Mouse (Mus musculus) hindbrain, embryonic 12.5 days (tissue): Measurements from ENCODE around the gene Tspyl1. TPM values are rescaled to one million over a fixed set of nuclear protein-coding genes. Genes with fewer than 3 reads are reported as not detected.
"Not testable (repeated sequence)": the region's sequence is repeated elsewhere in the genome, so short reads cannot be mapped to it uniquely, and the experiment has no call there.

Experiments used
- ATAC-seq: fragments of 200-750 bp; cut with Nextera tagmentation; 2 replicates; pipeline ENCODE4 v1.8.0; 2017; ENCODE audit warnings: moderate TSS enrichment; ENCODE audit not compliant: low FRiP score
- H3K27ac ChIP-seq: fragments of 300-500 bp; sonication (generic); 2 replicates; pipeline ENCODE4 v1.5.1; 2016; ENCODE audit warnings: mild to moderate bottlenecking
- H3K27me3 ChIP-seq: fragments of 300-500 bp; sonication (generic); 2 replicates; pipeline ENCODE4 v1.6.1; 2016; ENCODE audit warnings: mild to moderate bottlenecking
- H3K36me3 ChIP-seq: fragments of 300-500 bp; sonication (generic); 2 replicates; pipeline ENCODE4 v1.6.1; 2016; ENCODE audit warnings: mild to moderate bottlenecking
- H3K4me1 ChIP-seq: fragments of 300-500 bp; sonication (generic); 2 replicates; pipeline ENCODE4 v1.6.1; 2016
- H3K4me2 ChIP-seq: fragments of 300-500 bp; sonication (generic); replicated peaks from 2 replicates; pipeline ENCODE4 v1.6.1; 2016; ENCODE audit warnings: mild to moderate bottlenecking
- H3K4me3 ChIP-seq: fragments of 300-500 bp; sonication (generic); 2 replicates; pipeline ENCODE4 v1.5.1; 2016; ENCODE audit warnings: mild to moderate bottlenecking
- H3K9ac ChIP-seq: fragments of 300-500 bp; sonication (generic); 2 replicates; pipeline ENCODE4 v1.6.1; 2016; ENCODE audit warnings: mild to moderate bottlenecking, moderate library complexity
- H3K9me3 ChIP-seq: fragments of 300-500 bp; sonication (generic); replicated peaks from 2 replicates; pipeline ENCODE4 v1.6.1; 2016; ENCODE audit warnings: mild to moderate bottlenecking
- WGBS: fragments of 180-500 bp; shearing (Covaris S2); methylation state at CpG from one replicate; pipeline ENCODE4 v1.1.7; 2016; 5-methylcytosine and 5-hydroxymethylcytosine counted together
- polyA plus RNA-seq: library from polyadenylated mRNA; unstranded; fragments of >200 nt; fragmentation: Nextera tagmentation; extraction: Ambion mirVana; gene quantifications from 2 replicates; pipeline ENCODE4 v1.2.1, GENCODE M21; 2016

Gene Tspyl1
- 129 and 140 TPM in 2 replicates for polyA plus RNA-seq

- peak within 1 kb of the TSS; percentile 73 for H3K4me2 ChIP-seq
These were observed at the start of gene Tspyl1 for GRCm38 (mm10) chr10:34281962-34282388. TSS of gene Tspyl1 (plus strand) at chr10:34282190.

DNA sequence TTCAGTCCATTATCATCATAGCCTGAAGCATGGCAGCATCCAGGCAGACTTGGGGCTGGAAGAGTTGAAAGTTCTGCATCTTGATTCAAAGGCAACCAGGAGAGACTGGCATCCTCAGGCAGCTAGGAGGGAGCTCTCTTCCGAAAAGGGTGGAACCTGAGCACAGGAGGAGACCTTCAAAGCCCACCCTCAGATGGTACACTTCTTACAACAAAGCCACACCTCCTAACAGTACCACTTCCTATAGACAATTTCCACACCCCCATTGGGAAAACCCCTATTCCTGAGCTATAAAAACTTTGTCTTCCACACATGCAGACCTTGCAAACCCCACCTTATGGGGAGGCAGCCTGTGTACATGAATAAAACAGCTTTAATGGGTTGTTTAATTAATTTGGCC lies 48.6 kb upstream of the Tspyl1 start:
- no peak for ATAC-seq
- H3K4me2 ChIP-seq, result no peak overlapping the region
- WGBS, result 76% methylated on average over 1 of the region's 1 CpGs
- no peaks in the 10 kb centered on the region for H3K27me3 ChIP-seq
- no peaks in the 10 kb centered on the region for H3K4me1 ChIP-seq
- no peak overlapping the region for H3K9ac ChIP-seq
- H3K4me3 ChIP-seq, result no peak overlapping the region
- no peaks in the 10 kb centered on the region for H3K9me3 ChIP-seq
- no peaks in the 10 kb centered on the region for H3K36me3 ChIP-seq
- H3K27ac ChIP-seq, result no peak overlapping the region

More at GRCm38 (mm10) chr10:34281962-34282388, at the start of gene Tspyl1:
- Histone ChIP-seq H3K36me3 (0 out of 2 replicates have a peak, but pooled peaks cover under 1% of the 10 kb centered on the region), H3K27me3 (no peaks in the 10 kb centered on the region), H3K4me1 (peaks cover 18% of the 10 kb centered on the region), H3K4me3 (peak within 1 kb of the TSS; percentile 98), H3K9ac (peak within 1 kb of the TSS; percentile 94), H3K9me3 (no peaks in the 10 kb centered on the region), H3K27ac (peak within 1 kb of the TSS; percentile 90)
- under 1% methylated on average over 38 of the region's 38 CpGs for WGBS
- peak; percentile 97 for ATAC-seq

- no peaks in the 10 kb centered on the region for H3K36me3 ChIP-seq
- no peak overlapping the region for H3K9ac ChIP-seq
- H3K9me3 ChIP-seq, result no peaks in the 10 kb centered on the region
- no peak overlapping the region for H3K4me2 ChIP-seq
- H3K4me1 ChIP-seq, result no peaks in the 10 kb centered on the region
- 23% methylated on average over 2 of the region's 2 CpGs for WGBS
- no peak for ATAC-seq
- H3K27me3 ChIP-seq, result no peaks in the 10 kb centered on the region
- no peak overlapping the region for H3K27ac ChIP-seq
- no peak overlapping the region for H3K4me3 ChIP-seq
These were observed 47.9 kb upstream of the Tspyl1 start for GRCm38 (mm10) chr10:34233931-34234745.

- Histone ChIP-seq H3K27me3 (no peaks in the 10 kb centered on the region), H3K4me2 (no peak overlapping the region), H3K36me3 (no peaks in the 10 kb centered on the region), H3K4me1 (no peaks in the 10 kb centered on the region), H3K27ac (no peak overlapping the region), H3K9me3 (no peaks in the 10 kb centered on the region), H3K4me3 (no peak overlapping the region), H3K9ac (no peak overlapping the region)
- WGBS, result 34% methylated on average over 3 of the region's 3 CpGs
- ATAC-seq, result no peak
These were observed 46.6 kb upstream of the Tspyl1 start for GRCm38 (mm10) chr10:34235384-34235783.

DNA sequence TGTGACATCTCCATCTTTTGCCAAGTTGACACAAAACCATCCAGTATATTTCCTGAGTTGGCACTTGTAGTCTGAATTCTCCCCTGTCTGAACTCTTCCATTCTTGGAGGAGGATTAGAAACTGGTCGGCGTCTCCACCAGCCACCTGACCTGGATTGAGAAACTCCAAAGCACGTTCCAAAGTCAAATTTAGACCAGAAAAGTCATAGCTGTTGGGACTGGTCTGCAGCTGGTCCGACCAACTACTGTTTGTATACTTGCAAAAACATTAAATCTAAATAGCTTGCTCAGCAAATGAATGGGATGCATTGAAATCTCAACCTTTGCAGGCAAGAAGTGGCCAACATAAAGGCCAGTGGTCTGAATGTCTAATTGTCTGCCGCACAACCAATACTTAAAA lies 45.4 kb upstream of the Tspyl1 start:
- no peaks in the 10 kb centered on the region for H3K4me1 ChIP-seq
- no peak overlapping the region for H3K4me3 ChIP-seq
- ATAC-seq, result no peak
- 87% methylated on average over 5 of the region's 5 CpGs for WGBS
- H3K36me3 ChIP-seq, result no peaks in the 10 kb centered on the region
- no peaks in the 10 kb centered on the region for H3K9me3 ChIP-seq
- H3K27ac ChIP-seq, result no peak overlapping the region
- H3K4me2 ChIP-seq, result no peak overlapping the region
- no peaks in the 10 kb centered on the region for H3K27me3 ChIP-seq
- no peak overlapping the region for H3K9ac ChIP-seq

DNA sequence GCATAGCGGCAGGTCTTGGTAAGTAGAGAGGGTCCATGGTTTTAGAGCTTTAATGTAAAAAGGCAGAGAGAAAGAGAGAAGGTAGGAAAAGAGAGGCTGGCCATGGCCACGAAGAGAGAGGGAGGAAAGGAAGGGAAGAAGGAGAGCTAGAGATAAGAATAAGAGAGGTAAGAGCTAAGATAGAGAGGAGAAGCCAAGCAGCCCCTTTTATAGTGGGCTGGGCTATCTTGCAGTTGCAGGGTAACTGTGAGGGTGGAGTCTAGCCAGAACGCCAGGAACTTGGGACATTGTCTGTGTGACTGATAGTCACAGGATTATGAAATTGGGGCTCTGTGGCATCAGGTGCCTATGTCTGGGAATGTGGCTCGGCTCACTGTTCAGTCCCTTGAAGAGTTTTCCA lies 43.5 kb upstream of the Tspyl1 start:
- no peaks in the 10 kb centered on the region for H3K27me3 ChIP-seq
- H3K36me3 ChIP-seq, result no peaks in the 10 kb centered on the region
- H3K27ac ChIP-seq, result no peak overlapping the region
- whole genome bisulfite sequencing, result 77% methylated on average over 4 of the region's 4 CpGs
- no peak overlapping the region for H3K4me2 ChIP-seq
- no peak for ATAC-seq
- no peaks in the 10 kb centered on the region for H3K9me3 ChIP-seq
- H3K4me3 ChIP-seq, result no peak overlapping the region
- no peaks in the 10 kb centered on the region for H3K4me1 ChIP-seq
- H3K9ac ChIP-seq, result no peak overlapping the region

GRCm38 (mm10) chr10:34244745-34245144 lies 37.2 kb upstream of the Tspyl1 start:
- Histone ChIP-seq H3K4me2 (no peak overlapping the region), H3K9ac (no peak overlapping the region), H3K4me3 (no peak overlapping the region), H3K27ac (no peak overlapping the region), H3K9me3 (no peaks in the 10 kb centered on the region), H3K36me3 (no peaks in the 10 kb centered on the region), H3K27me3 (no peaks in the 10 kb centered on the region), H3K4me1 (no peaks in the 10 kb centered on the region)
- no peak for ATAC-seq
- WGBS, result 66% methylated on average over 5 of the region's 5 CpGs

DNA sequence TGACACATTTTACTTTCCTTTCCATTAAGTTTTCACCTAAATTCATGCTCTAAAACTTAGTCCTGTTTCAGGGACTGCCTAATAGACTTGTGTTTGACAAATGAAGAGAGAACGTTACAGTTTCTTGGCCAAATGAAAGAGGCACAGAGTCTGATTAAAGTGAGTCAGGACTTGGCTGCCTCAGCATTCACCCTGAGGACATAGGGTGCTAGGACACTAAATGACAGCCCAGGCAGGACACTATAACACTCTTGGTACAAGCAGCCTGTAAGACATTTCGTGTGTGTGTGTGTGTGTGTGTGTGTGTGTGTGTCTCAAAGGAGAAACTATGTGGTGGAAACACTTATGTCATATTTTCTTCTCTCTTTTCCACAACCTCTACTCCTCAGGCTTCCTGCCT lies 35.9 kb upstream of the Tspyl1 start:
- no peak overlapping the region for H3K9ac ChIP-seq
- H3K36me3 ChIP-seq, result no peaks in the 10 kb centered on the region

GRCm38 (mm10) chr10:34247757-34248156 lies 34.2 kb upstream of the Tspyl1 start:
- H3K4me3 ChIP-seq, result no peak overlapping the region
- no peak for ATAC-seq
- WGBS, result 42% methylated on average over 3 of the region's 3 CpGs
- H3K4me2 ChIP-seq, result no peak overlapping the region
- no peak overlapping the region for H3K27ac ChIP-seq
- no peak overlapping the region for H3K9ac ChIP-seq
- no peaks in the 10 kb centered on the region for H3K27me3 ChIP-seq
- H3K4me1 ChIP-seq, result no peaks in the 10 kb centered on the region
- no peaks in the 10 kb centered on the region for H3K9me3 ChIP-seq
- no peaks in the 10 kb centered on the region for H3K36me3 ChIP-seq

More for the DNA sequence above, 35.9 kb upstream of the Tspyl1 start:
- no peak for ATAC-seq
- H3K27ac ChIP-seq, result no peak overlapping the region
- 71% methylated on average over 2 of the region's 2 CpGs for WGBS
- H3K4me1 ChIP-seq, result no peaks in the 10 kb centered on the region
- no peaks in the 10 kb centered on the region for H3K27me3 ChIP-seq
- no peak overlapping the region for H3K4me2 ChIP-seq
- H3K9me3 ChIP-seq, result no peaks in the 10 kb centered on the region
- H3K4me3 ChIP-seq, result no peak overlapping the region

DNA sequence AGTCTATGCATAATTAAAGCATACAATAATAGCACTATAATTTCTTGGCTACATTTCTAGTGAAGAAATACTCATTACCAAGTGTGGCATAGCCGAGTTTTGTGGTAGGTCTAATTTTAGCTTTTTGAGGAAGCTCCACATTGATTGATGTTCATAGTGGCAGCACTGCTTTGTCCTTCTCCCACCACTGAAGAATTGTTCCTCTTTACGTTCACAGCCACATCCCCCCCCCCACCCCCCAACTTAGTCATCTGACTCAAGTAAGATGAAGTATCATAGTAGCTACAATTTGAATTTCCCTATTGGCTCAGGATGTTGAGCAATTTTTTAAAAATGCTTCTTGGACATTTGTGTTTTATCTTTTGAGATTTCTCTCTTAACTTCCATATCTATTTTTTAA lies 32.4 kb upstream of the Tspyl1 start:
- Histone ChIP-seq H3K9me3 (no peaks in the 10 kb centered on the region), H3K4me1 (no peaks in the 10 kb centered on the region), H3K4me2 (no peak overlapping the region), H3K36me3 (no peaks in the 10 kb centered on the region), H3K9ac (no peak overlapping the region), H3K27me3 (no peaks in the 10 kb centered on the region), H3K27ac (no peak overlapping the region), H3K4me3 (no peak overlapping the region)
- no peak for ATAC-seq
- WGBS, result 48% methylated on average over 2 of the region's 2 CpGs

- not testable (repeated sequence) for H3K4me3 ChIP-seq, ATAC-seq, H3K4me2 ChIP-seq, H3K27me3 ChIP-seq, H3K9me3 ChIP-seq, H3K9ac ChIP-seq, H3K36me3 ChIP-seq, H3K27ac ChIP-seq, H3K4me1 ChIP-seq
- WGBS, result 93% methylated on average over 9 of the region's 9 CpGs
These were observed 29.2 kb upstream of the Tspyl1 start for GRCm38 (mm10) chr10:34252833-34253232.

DNA sequence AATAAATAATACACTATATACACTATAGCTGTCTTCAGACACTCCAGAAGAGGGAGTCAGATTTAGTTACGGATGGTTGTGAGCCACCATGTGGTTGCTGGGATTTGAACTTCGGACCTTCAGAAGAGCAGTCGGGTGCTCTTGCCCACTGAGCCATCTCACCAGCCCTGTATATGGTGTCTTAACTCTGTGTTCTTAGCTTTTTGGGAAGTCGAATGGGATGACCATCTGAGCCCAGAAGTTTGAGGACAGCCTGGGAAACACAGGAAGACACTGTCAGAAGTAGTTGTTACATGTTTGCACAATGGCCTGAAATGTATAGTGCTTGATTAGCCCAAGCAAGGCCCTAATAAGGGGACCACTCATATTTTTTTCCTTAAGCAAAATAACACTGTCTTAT lies 16.9 kb upstream of the Tspyl1 start:
- Histone ChIP-seq H3K4me3 (no peak overlapping the region), H3K4me1 (no peaks in the 10 kb centered on the region), H3K27ac (no peak overlapping the region), H3K36me3 (no peaks in the 10 kb centered on the region), H3K27me3 (no peaks in the 10 kb centered on the region), H3K4me2 (no peak overlapping the region), H3K9ac (no peak overlapping the region), H3K9me3 (no peaks in the 10 kb centered on the region)
- no peak for ATAC-seq
- WGBS, result 87% methylated on average over 4 of the region's 4 CpGs
